In genomic region chr3:153969451-153969850, GRCm38 (mm10) we compare ENCODE assay signal across 29 mouse cellular contexts. TPM values are rescaled to one million over a fixed set of nuclear protein-coding genes. Genes with fewer than 3 reads are reported as not detected.
"Had no signal": no experiment of that assay in that cellular context is flagged by ENCODE, and none has a peak within 500 bp of the region (broad histone marks: within the 10 kb centered on the region; RNA-seq: fewer than 3 reads in every experiment).

No protein-coding gene starts in this region.

- H3K4me2 ChIP-seq: heart, embryonic 12.5 days; hindbrain, embryonic 12.5 days; hindbrain, embryonic 14.5 days; intestine, embryonic 15.5 days; kidney, embryonic 15.5 days; limb, embryonic 12.5 days; liver, embryonic 11.5 days; liver, embryonic 13.5 days had no signal

- H3K36me3 ChIP-seq: heart, embryonic 10.5 days; heart, embryonic 12.5 days; hindbrain, embryonic 10.5 days; hindbrain, embryonic 12.5 days; intestine, embryonic 15.5 days; kidney, embryonic 15.5 days; limb, embryonic 10.5 days; limb, embryonic 12.5 days; liver, embryonic 13.5 days had no signal

- H3K27ac ChIP-seq: gastrocnemius, adult 2 months; heart, embryonic 10.5 days; hindbrain, embryonic 10.5 days; hindbrain, embryonic 12.5 days; hindbrain, embryonic 14.5 days; intestine, embryonic 15.5 days; kidney, embryonic 15.5 days; kidney, postnatal 0 days; limb, embryonic 10.5 days; limb, embryonic 12.5 days; liver, embryonic 13.5 days had no signal

- H3K9me3 ChIP-seq: heart, embryonic 10.5 days; heart, embryonic 12.5 days; hindbrain, embryonic 12.5 days; intestine, embryonic 15.5 days; kidney, embryonic 15.5 days; limb, embryonic 10.5 days; limb, embryonic 12.5 days; liver, embryonic 13.5 days had no signal

- H3K9ac ChIP-seq: heart, embryonic 12.5 days; hindbrain, embryonic 12.5 days; hindbrain, embryonic 14.5 days; intestine, embryonic 15.5 days; kidney, embryonic 15.5 days; limb, embryonic 12.5 days; liver, embryonic 13.5 days had no signal

- H3K4me3 ChIP-seq: gastrocnemius, adult 2 months; heart, embryonic 10.5 days; heart, embryonic 12.5 days; hindbrain, embryonic 10.5 days; hindbrain, embryonic 12.5 days; intestine, embryonic 15.5 days; kidney, embryonic 15.5 days; limb, embryonic 10.5 days; limb, embryonic 12.5 days; liver, embryonic 13.5 days had no signal

- DNase-seq: gastrocnemius, adult 2 months; gastrocnemius, postnatal 10 days; gastrocnemius, postnatal 25 days; heart, adult 18-20 months; heart, postnatal 10 days; heart, postnatal 4 days; kidney, adult 18-20 months; kidney, adult 8-10 months; kidney, postnatal 14 days; kidney, postnatal 36 days; layer of hippocampus, adult 9-11 months; layer of hippocampus, postnatal 36 days; liver; liver, embryonic 13.5 days had no signal

- ATAC-seq: hindbrain, embryonic 16.5 days; inflammation-experienced regulatory T-cells, adult 6 months; intestine, embryonic 15.5 days; intestine, postnatal 0 days had no signal

RNA-seq across cellular contexts. Expression of gene Slc44a5, which starts 3.8 kb away (rescaled TPM):
- total RNA-seq: granulocyte monocyte progenitor cell, adult 5-6 weeks had no signal
- polyA plus RNA-seq: inflammation-experienced regulatory T-cells, adult 6 months had no signal
